Mouse (Mus musculus) layer of hippocampus, adult 8-10 months (tissue): ENCODE results near the gene Tlr13. TPM values are rescaled to one million over a fixed set of nuclear protein-coding genes. Genes with fewer than 3 reads are reported as not detected.
A peak's percentile ranks its signal among the peaks of the same experiment; 100 is the strongest.

Experiments used
- DNase-seq, 2 experiments: peaks; one replicate each; pipeline ENCODE4 v3.0.0; 2022; ENCODE audit warnings: low spot score in 2 of 2
- total RNA-seq, 4 experiments: library from RNA; stranded (reverse); gene quantifications; 2 replicates each; pipeline ENCODE4 v1.2.4; 2022

Gene Tlr13
- 1 to 10 TPM in 3 of 4 experiments, under 1 TPM in 1; 0.95 to 6.3 (median 3.9) TPM for total RNA-seq

DNA sequence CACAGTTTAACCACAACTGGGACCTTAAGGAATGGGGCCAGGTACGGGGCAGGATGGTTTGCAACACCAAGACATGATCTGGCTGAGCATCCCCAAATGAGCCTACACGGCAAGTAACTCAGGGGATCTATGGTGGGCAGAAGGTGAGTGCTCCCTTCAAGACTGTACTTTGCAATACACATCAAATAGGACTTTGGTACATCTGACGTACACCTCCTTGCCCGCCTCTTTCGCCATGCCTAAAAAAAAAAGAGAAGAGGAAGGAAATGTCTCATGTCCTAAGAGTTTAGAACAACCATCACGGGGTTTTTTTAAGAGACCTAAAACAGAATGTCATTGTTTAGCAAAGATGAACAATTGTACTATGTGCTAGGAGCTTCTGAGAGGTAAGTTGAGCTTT is at the start of gene Tlr13:
TSS of gene Tlr13 (plus strand) at position 269 of the 400 bp plus-strand sequence.
- DNase-seq, result no peak

DNA sequence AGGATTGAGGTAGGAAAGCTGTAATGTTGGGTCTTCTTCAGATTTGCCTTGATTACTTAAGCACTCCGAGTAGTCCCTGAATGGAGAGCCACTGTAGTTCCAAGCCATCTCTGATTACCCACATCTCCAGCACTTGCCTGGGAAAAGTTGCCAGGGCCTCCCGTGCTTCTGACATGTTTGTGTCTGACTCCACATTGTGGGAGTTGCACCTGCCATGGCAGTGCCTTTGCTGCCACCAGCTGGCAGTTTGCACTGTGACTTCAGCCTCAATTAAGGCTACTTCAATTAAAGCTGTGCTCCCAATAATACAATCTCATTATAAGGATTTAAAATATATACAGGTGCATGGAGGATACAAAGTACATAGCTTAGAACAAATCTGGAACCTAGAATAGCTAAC is 37.5 kb upstream of the Tlr13 start:
- peak in 1 of 2 experiments; percentile 4 for DNase-seq

GRCm38 (mm10) chrX:106113881-106114280 is 29.1 kb upstream of the Tlr13 start:
- DNase-seq, result no peak

- DNase-seq, result no peak
These were observed 28.3 kb upstream of the Tlr13 start for GRCm38 (mm10) chrX:106114674-106115073.

GRCm38 (mm10) chrX:106122823-106123222 is 20.2 kb upstream of the Tlr13 start:
- DNase-seq, result no peak

DNA sequence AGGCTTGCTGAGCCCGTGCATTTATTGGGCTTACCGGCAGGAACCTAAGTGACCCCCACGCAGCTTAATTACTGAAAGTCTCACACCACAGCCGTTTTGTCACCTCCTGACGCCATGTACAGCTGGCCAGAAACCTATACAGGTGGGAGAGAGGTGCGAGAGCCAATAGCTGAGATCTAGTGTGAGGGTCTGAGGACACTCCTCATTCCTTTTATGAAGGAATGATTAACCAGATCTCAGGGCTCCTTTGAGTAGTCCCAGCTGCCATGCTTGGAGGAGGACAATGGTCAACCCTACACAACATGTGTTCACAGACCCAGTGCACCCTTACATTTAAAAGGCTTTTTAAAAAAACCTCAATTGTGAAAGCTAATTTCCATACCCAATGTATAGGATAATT is 14.7 kb upstream of the Tlr13 start:
- DNase-seq, result no peak

- no peak for DNase-seq
These were observed 13.1 kb upstream of the Tlr13 start for GRCm38 (mm10) chrX:106129877-106130276.

- DNase-seq, result no peak
These were observed 8.1 kb upstream of the Tlr13 start for GRCm38 (mm10) chrX:106134916-106135315.

GRCm38 (mm10) chrX:106135484-106135883 is 7.5 kb upstream of the Tlr13 start:
- no peak for DNase-seq

- no peak for DNase-seq
These were observed 7.0 kb upstream of the Tlr13 start for GRCm38 (mm10) chrX:106135916-106136575.

- DNase-seq, result no peak
These were observed 3.5 kb upstream of the Tlr13 start for GRCm38 (mm10) chrX:106139309-106140070.

DNA sequence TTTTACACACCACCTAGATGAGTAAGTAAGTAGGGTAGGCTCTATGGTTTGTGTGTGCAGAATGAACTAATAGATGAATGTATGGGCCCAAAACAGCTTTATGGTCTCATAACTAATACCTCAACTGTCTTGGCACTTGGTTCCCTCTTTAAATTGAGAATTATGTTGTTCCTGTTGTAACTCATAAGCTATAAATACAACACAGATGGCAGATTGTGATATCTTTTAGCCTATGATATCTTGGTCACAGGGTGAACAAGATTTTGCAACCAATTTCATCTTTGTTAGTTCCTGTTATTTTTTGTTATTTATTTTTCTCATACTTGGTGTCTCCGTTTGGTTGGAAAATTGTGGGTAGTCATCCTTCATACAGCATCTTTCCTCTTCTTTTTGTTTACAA is 5.2 kb downstream of the Tlr13 start:
- DNase-seq, result no peak

DNA sequence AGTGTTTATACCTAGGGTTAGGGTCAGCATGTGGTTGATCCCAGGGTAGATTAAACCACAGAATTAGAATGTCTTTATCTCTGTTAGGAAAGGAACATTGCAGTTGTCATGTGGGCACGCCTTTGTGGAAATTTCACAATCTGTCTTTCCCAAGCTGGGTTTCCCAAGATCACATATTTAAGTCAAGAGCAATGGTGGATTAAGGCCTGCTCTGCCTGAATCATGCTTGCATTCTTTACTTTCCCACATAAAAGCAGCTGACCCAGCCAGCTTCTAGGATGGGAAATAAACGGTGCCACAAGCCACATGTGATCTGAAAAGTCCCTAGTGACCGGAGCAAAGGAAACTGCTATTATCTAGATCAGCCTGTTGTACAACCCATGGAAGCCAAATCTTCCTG is 6.5 kb downstream of the Tlr13 start:
- DNase-seq, result no peak

- no peak for DNase-seq
These were observed 11.2 kb downstream of the Tlr13 start for GRCm38 (mm10) chrX:106154180-106154586.

DNA sequence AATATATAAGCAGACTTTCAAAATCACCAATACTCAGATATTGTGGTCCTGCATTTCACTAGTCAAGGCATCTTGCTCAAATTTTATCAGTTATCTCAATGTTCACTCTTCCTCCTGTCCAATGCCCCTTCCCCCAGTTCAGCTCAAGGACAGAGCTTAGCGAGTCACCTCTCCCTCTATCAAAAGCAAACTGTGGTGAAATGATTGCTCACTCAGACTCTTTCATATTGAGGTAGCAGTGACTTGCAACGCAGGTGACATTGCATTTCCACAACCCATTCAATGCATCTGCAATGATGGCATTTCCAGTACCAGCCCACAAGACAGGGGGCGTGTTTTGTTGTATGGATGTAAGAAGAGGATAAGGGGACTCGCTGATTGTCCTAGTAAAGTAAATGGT is 12.9 kb downstream of the Tlr13 start:
- no peak for DNase-seq

GRCm38 (mm10) chrX:106163995-106164394 is 21.0 kb downstream of the Tlr13 start:
- DNase-seq, result no peak

DNA sequence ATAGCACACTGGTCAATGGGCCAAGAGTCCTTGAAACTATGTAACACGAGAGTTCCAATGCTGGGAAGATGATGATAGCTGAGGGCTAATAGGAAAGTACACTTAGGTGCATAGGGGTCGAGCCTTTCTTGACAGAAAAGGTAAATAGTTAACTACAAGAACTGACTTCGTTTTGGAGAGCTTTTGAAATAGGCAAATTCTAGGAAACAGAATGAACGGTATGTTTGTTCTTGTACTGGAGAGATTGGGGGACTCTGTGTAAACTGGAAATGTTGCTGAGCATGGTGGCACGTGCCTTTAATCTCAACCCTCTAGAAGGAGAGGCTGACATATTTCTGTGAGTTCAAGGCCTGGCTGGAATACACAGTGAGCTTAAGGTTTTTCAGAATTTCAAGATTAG is 21.6 kb downstream of the Tlr13 start:
- no peak for DNase-seq

DNA sequence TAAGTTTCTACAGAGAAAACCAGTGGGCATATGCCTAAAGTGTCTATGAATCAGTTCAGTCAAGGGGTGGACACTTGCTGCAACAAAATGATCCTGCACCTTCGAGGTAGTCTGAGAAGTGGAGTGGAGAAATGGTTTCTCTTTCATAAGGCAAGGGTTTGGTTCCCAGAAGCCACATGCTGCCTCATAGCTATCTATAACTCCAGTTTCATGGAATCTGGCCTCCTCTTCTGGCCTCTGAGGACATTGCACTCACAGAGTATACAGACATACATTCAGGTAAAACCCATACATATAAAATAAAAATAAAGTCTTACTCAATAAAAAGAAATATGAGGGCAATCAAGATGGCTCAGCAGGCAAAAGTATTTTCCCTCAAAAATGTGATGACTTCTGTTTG is 22.1 kb downstream of the Tlr13 start:
- DNase-seq, result no peak

DNA sequence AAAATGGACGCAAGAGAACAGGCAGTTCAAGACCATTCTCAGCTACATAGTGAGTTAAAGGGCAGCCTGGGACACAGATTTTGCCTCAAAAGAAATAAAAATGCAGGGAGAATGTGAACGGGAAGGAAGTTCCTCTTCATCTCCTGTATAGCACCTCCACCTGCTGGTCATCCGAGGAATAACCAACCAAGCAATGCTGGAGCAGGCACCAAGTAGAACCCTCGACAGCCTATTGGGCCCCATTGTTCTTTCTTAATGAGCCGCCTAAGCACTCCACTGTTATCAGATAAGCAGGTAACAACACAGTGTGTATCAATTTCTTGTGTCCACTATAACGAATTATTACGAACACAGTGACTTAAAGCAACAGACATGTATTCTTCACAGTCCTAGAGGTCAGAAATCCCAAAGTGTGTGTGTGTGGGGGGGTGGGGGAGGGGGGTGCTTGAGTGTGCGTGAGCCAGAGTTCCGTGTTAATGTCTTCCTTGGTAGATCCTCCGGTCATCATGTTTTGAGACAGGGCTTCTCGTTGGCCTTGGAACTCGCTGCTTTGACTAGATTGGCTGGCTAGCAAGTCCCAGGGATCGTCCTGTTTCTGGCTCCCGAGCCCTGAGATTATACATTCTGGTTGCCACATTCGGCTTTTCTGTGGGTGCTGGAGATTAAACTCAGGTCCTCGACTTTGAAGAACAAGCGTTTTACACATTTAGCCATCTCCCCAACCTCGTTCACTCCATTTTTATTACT is 28.3 kb downstream of the Tlr13 start:
- peak; percentile 36 to 72 for DNase-seq

- no peak for DNase-seq
These were observed 28.8 kb downstream of the Tlr13 start for GRCm38 (mm10) chrX:106171853-106172154.

DNA sequence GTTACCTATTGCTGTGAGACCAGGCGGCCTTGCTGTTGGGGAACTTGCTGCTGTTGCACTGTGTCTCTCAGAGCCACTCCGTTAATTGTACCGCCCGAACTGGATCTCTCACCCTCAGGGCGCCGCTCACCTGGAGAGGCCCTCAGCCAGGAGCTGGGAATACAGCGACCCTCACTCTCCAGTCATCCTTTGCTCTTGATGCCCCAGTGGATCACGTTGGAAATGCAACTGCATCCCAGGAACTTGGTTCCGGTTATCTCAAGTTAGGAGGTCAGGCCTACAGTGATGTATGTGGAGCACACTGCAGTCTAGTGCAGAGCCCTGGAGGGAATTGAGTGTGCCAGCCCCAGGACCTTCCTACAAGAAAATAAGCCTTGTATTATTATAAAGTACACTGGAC is 33.3 kb downstream of the Tlr13 start:
- no peak for DNase-seq

GRCm38 (mm10) chrX:106184279-106184678 is 41.3 kb downstream of the Tlr13 start:
- DNase-seq, result no peak
